Comparison of ENCODE assay signal across 34 mouse cellular contexts in the genomic region with DNA sequence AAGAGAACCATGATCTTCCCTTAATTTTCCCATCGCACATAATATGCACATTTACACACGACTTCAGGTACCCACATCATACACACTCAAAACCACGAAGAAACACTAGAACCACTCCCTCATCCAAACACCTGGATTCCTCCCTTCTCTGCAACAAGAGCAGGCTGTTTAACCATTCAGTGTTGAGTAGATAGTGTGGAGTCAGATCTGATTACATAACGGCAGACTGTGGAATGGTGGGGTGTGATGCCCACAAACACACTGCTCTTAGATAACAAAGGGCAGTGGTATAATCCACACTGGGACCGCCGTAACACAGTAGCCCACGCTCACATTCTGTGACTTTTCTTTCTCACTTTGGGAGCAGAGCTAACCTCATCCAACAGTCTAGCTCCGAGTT. TPM values are rescaled to one million over a fixed set of nuclear protein-coding genes. Genes with fewer than 3 reads are reported as not detected.
DNase-seq lines count a peak whose midpoint lies in the region; ATAC-seq and TF ChIP-seq lines count a peak whose summit lies in the region.
"Had no signal": no experiment of that assay in that cellular context is flagged by ENCODE, and none has a peak within 500 bp of the region (broad histone marks: within the 10 kb centered on the region; RNA-seq: fewer than 3 reads in every experiment).

No protein-coding gene starts in this region.

- H3K79me2 ChIP-seq in MEL (ENCODE audit: control insufficient read depth, insufficient read depth, low read length, poor library complexity) = no peaks in the 10 kb centered on the region

- no peak for TF ChIP-seq CTCF in MEL (IDR thresholded peaks at IDR 0.05 in 2 of 3, conservative IDR thresholded peaks at IDR 0.05 in 1 of 3; ENCODE audit: control insufficient read depth in 1 of 3, insufficient read depth in 1 of 3, low read depth in 2 of 3, low read length in 3 of 3, poor library complexity in 1 of 3, severe bottlenecking in 1 of 3)
- TF ChIP-seq CTCF in lung, postnatal 0 days (IDR thresholded peaks at IDR 0.05) = no peak

- H3K27me3 ChIP-seq in heart, embryonic 15.5 days = no peaks in the 10 kb centered on the region
- H3K27me3 ChIP-seq in MEL (ENCODE audit: control insufficient read depth in 1 of 2, insufficient read depth in 2 of 2, low read length in 2 of 2) = no peaks in the 10 kb centered on the region
- no peaks in the 10 kb centered on the region for H3K27me3 ChIP-seq in liver, embryonic 13.5 days
- H3K27me3 ChIP-seq in lung, postnatal 0 days (replicated peaks; ENCODE audit: insufficient read depth, low read length) = no peaks in the 10 kb centered on the region
- H3K27me3 ChIP-seq: embryonic facial prominence, embryonic 13.5 days; hindbrain, embryonic 15.5 days; kidney, embryonic 15.5 days; limb, embryonic 13.5 days; neural tube, embryonic 12.5 days; Patski had no signal

- DNase-seq in heart, postnatal 36 days = no peak
- peak; percentile 59 for DNase-seq in MEL (ENCODE audit: low read depth, low spot score)
- DNase-seq in liver, embryonic 13.5 days = no peak
- no peak for DNase-seq in left cerebral cortex, postnatal 25 days (ENCODE audit: low spot score in 2 of 2)
- no peak for DNase-seq in lung, postnatal 0 days (ENCODE audit: low spot score)
- DNase-seq: adrenal gland, postnatal 14 days; cerebellum, adult 11 months; cerebellum, adult 9-10 months; forebrain, postnatal 0 days; gastrocnemius, postnatal 10 days; heart, postnatal 10 days; kidney, adult 11 months; kidney, postnatal 36 days; lung, adult 2 months; lung, postnatal 14 days; right cerebral cortex, postnatal 4 days; thymus, adult 18-20 months had no signal

- TF ChIP-seq EP300 in MEL (IDR thresholded peaks at IDR 0.05; ENCODE audit: low read depth in 1 of 2, low read length in 2 of 2) = peak; percentile 74 to 96
- TF ChIP-seq EP300 in lung, postnatal 0 days (IDR thresholded peaks at IDR 0.05) = no peak

- peaks cover 25% of the 10 kb centered on the region for H3K4me1 ChIP-seq in heart, embryonic 15.5 days (replicated peaks)
- peaks cover 31 to 44% of the 10 kb centered on the region in 2 experiments for H3K4me1 ChIP-seq in MEL (ENCODE audit: control insufficient read depth in 1 of 2, insufficient read depth in 2 of 2, low read length in 2 of 2)
- peaks cover 60% of the 10 kb centered on the region for H3K4me1 ChIP-seq in liver, embryonic 13.5 days (replicated peaks)
- peaks cover 3% of the 10 kb centered on the region; the same call in 1 of the 2 replicates for H3K4me1 ChIP-seq in lung, postnatal 0 days (ENCODE audit: insufficient read depth, low read depth, low read length)

- TF ChIP-seq RAD21 in MEL (IDR thresholded peaks at IDR 0.05; ENCODE audit: low read depth, low read length) = no peak

- 0 out of 2 replicates have a peak, but pooled peaks have one; percentile 33 for ATAC-seq in heart, embryonic 15.5 days (replicated peaks; ENCODE audit: insufficient number of reproducible peaks, insufficient read depth, low FRiP score, low read depth)
- peak; percentile 59 for ATAC-seq in liver, embryonic 13.5 days (ENCODE audit: low read depth)
- ATAC-seq in megakaryocyte progenitor cell, adult 5-6 weeks (replicated peaks; ENCODE audit: poor library complexity) = peak; percentile 28
- no peak for ATAC-seq in lung, postnatal 0 days
- ATAC-seq: forebrain, postnatal 0 days; inflammation-experienced regulatory T-cells, adult 6 months; Patski had no signal

- TF ChIP-seq POLR2A in MEL (IDR thresholded peaks at IDR 0.05; ENCODE audit: control insufficient read depth in 1 of 2, insufficient read depth in 1 of 2, low read depth in 1 of 2, low read length in 2 of 2, poor library complexity in 1 of 2) = peak in 1 of 2 experiments; percentile 37; a peak in 1 of 4 replicates

- no peak overlapping the region for H3K4me3 ChIP-seq in heart, embryonic 15.5 days
- H3K4me3 ChIP-seq in MEL (ENCODE audit: control insufficient read depth in 1 of 2, insufficient read depth in 1 of 2, low read depth in 2 of 2, low read length in 2 of 2) = peak overlapping the region in 1 of 2 experiments; percentile 8; a peak in 1 of 4 replicates
- no peak overlapping the region for H3K4me3 ChIP-seq in liver, embryonic 13.5 days (replicated peaks)
- no peak overlapping the region for H3K4me3 ChIP-seq in lung, postnatal 0 days (ENCODE audit: low read depth, low read length)
- H3K4me3 ChIP-seq: embryonic facial prominence, embryonic 13.5 days; heart, embryonic 10.5 days; hindbrain, embryonic 10.5 days; hindbrain, embryonic 15.5 days; kidney, embryonic 15.5 days; layer of hippocampus, adult 2 months; left cerebral cortex, adult 2 months; limb, embryonic 13.5 days; midbrain, embryonic 12.5 days; myocyte; neural tube, embryonic 12.5 days had no signal

- no peak overlapping the region for H3K27ac ChIP-seq in heart, embryonic 15.5 days
- peak overlapping the region; percentile 68 for H3K27ac ChIP-seq in MEL (ENCODE audit: control insufficient read depth, low read depth, low read length)
- peak overlapping the region; percentile 74 for H3K27ac ChIP-seq in liver, embryonic 13.5 days
- H3K27ac ChIP-seq in lung, postnatal 0 days (ENCODE audit: low read length) = no peak overlapping the region
- H3K27ac ChIP-seq: embryonic facial prominence, embryonic 13.5 days; heart, embryonic 10.5 days; hindbrain, embryonic 10.5 days; hindbrain, embryonic 15.5 days; kidney, embryonic 15.5 days; layer of hippocampus, adult 2 months; left cerebral cortex, adult 2 months; limb, embryonic 13.5 days; midbrain, embryonic 12.5 days; neural tube, embryonic 12.5 days; stomach, postnatal 0 days had no signal

- 80% methylated on average over 8 of the region's 8 CpGs for WGBS in heart, embryonic 15.5 days
- 30% methylated on average over 8 of the region's 8 CpGs for WGBS in liver, embryonic 13.5 days (ENCODE audit: insufficient replicate concordance)
- WGBS in lung, postnatal 0 days = 72% methylated on average over 8 of the region's 8 CpGs

- H3K9me3 ChIP-seq in heart, embryonic 15.5 days (replicated peaks) = no peaks in the 10 kb centered on the region
- H3K9me3 ChIP-seq in MEL (replicated peaks; ENCODE audit: insufficient read depth, low read length) = no peaks in the 10 kb centered on the region
- no peaks in the 10 kb centered on the region for H3K9me3 ChIP-seq in liver, embryonic 13.5 days (replicated peaks)
- H3K9me3 ChIP-seq in lung, postnatal 0 days (ENCODE audit: low read length) = no peaks in the 10 kb centered on the region
- H3K9me3 ChIP-seq: embryonic facial prominence, embryonic 13.5 days; heart, embryonic 10.5 days; hindbrain, embryonic 10.5 days; hindbrain, embryonic 15.5 days; kidney, embryonic 15.5 days; limb, embryonic 13.5 days; midbrain, embryonic 12.5 days; neural tube, embryonic 12.5 days had no signal

- no peak overlapping the region for H3K9ac ChIP-seq in heart, embryonic 15.5 days
- peak overlapping the region; percentile 2; the same call in 1 of the 2 replicates for H3K9ac ChIP-seq in MEL (ENCODE audit: control insufficient read depth, low read depth, low read length, poor library complexity, severe bottlenecking)
- H3K9ac ChIP-seq in liver, embryonic 13.5 days = no peak overlapping the region
- H3K9ac ChIP-seq in lung, postnatal 0 days (replicated peaks; ENCODE audit: low read depth) = no peak overlapping the region
- H3K9ac ChIP-seq: embryonic facial prominence, embryonic 13.5 days; forebrain, postnatal 0 days; hindbrain, embryonic 15.5 days; kidney, embryonic 15.5 days; limb, embryonic 13.5 days; midbrain, embryonic 12.5 days; neural tube, embryonic 12.5 days had no signal

- H3K4me2 ChIP-seq in heart, embryonic 15.5 days = no peak overlapping the region
- H3K4me2 ChIP-seq in liver, embryonic 13.5 days = no peak overlapping the region
- H3K4me2 ChIP-seq in lung, postnatal 0 days (replicated peaks; ENCODE audit: low read depth, low read length) = no peak overlapping the region
- H3K4me2 ChIP-seq: embryonic facial prominence, embryonic 13.5 days; hindbrain, embryonic 15.5 days; kidney, embryonic 15.5 days; limb, embryonic 13.5 days; midbrain, embryonic 12.5 days; neural tube, embryonic 12.5 days had no signal

- intact Hi-C loops in heart, postnatal 36 days (cut with DNase I) = loop anchor here (2.0 to 5.0 kb wide), 2 partner anchors 205 to 223 kb away; no protein-coding TSS in a partner anchor
- intact Hi-C loops in left cerebral cortex, postnatal 25 days (cut with DNase I) = no loop called here

- no peaks in the 10 kb centered on the region for H3K36me3 ChIP-seq in heart, embryonic 15.5 days
- peaks cover 0 to 35% of the 10 kb centered on the region in 2 experiments; a peak in 2 of 4 replicates for H3K36me3 ChIP-seq in MEL (ENCODE audit: control insufficient read depth in 1 of 2, insufficient read depth in 2 of 2, low read length in 2 of 2)
- no peaks in the 10 kb centered on the region for H3K36me3 ChIP-seq in liver, embryonic 13.5 days
- H3K36me3 ChIP-seq in lung, postnatal 0 days (ENCODE audit: insufficient read depth, low read length) = no peaks in the 10 kb centered on the region
- H3K36me3 ChIP-seq: embryonic facial prominence, embryonic 13.5 days; G1E; heart, embryonic 10.5 days; hindbrain, embryonic 10.5 days; hindbrain, embryonic 15.5 days; kidney, embryonic 15.5 days; limb, embryonic 13.5 days; midbrain, embryonic 12.5 days; neural tube, embryonic 12.5 days had no signal

TF ChIP-seq in MEL, 35 proteins besides CTCF, POLR2A, EP300 and RAD21 (continues in another document):
- no peak for TF ChIP-seq ELF1 (IDR thresholded peaks at IDR 0.05; ENCODE audit: low read depth, low read length)
- no peak for TF ChIP-seq ZKSCAN1 (IDR thresholded peaks at IDR 0.05; ENCODE audit: low read depth, low read length)
- TF ChIP-seq USF2 (IDR thresholded peaks at IDR 0.05; ENCODE audit: borderline replicate concordance in 1 of 2, insufficient read depth in 1 of 2, low read depth in 1 of 2, low read length in 2 of 2) = no peak
- 0 out of 2 replicates have a peak, but pooled peaks have one; percentile 34 for TF ChIP-seq MXI1 (IDR thresholded peaks at IDR 0.05; ENCODE audit: low read depth, low read length)
- peak; percentile 58; the same call in 1 of the 2 replicates for TF ChIP-seq BHLHE40 (IDR thresholded peaks at IDR 0.05; ENCODE audit: borderline replicate concordance, low read depth, low read length)
- peak; percentile 85 for TF ChIP-seq GATA1 (IDR thresholded peaks at IDR 0.05; ENCODE audit: low read depth, low read length)
- TF ChIP-seq NELFE (IDR thresholded peaks at IDR 0.05; ENCODE audit: low read depth, low read length) = no peak

RNA-seq across cellular contexts. Expression of gene Armc2, which starts 51.5 kb away (rescaled TPM):
- polyA plus RNA-seq in heart, embryonic 15.5 days (2015; fragmentation: Nextera tagmentation; extraction: Ambion mirVana) = 2.3 and 2.4 TPM in 2 replicates
- total RNA-seq in heart, postnatal 36 days (2021) = 10 to 100 TPM in 1 of 2 experiments, 1 to 10 TPM in 1; 9.9 to 11.8 TPM
- total RNA-seq in MEL (2012; rRNA removed) = 0.07 and 0.08 TPM in 2 replicates
- polyA plus RNA-seq in MEL (2012; ENCODE audit: insufficient read depth in 1 of 2, insufficient read length in 2 of 2, low read depth in 1 of 2, low replicate concordance in 2 of 2, missing spikeins in 1 of 2) = under 1 TPM in 1 of 2 experiments, not detected in 1; 0.13 TPM
- 0.23 and 0.25 TPM in 2 replicates for polyA plus RNA-seq in liver, embryonic 13.5 days (2015; fragmentation: Nextera tagmentation; extraction: Ambion mirVana)
- 0.85 and 1.7 TPM in 2 replicates for total RNA-seq in megakaryocyte progenitor cell, adult 5-6 weeks (2015)
- total RNA-seq in megakaryocyte progenitor cell, adult 5-6 weeks (2017) = 0.46 TPM in 1 of 2 replicates, not detected in the other
- total RNA-seq in left cerebral cortex, postnatal 25 days (2021) = 10 to 100 TPM; 14.2 to 15.8 TPM
- 1.1 and 1.4 TPM in 2 replicates for polyA plus RNA-seq in lung, postnatal 0 days (2015; fragmentation: Nextera tagmentation; extraction: Ambion mirVana)
- polyA plus RNA-seq: G1E had no signal

Comparison
In these comparisons a context has a peak if more than half of its experiments do, and no peak if none do; other contexts are left out.
1. H3K27ac ChIP-seq: peak in MEL (single experiment) and liver, embryonic 13.5 days (single experiment); none in heart, embryonic 15.5 days (single experiment) and lung, postnatal 0 days (single experiment).
2. RNA of gene Armc2, which starts 51.5 kb away (total RNA-seq): 14.2 to 15.8 TPM in left cerebral cortex, postnatal 25 days and 9.9 to 11.8 TPM in heart, postnatal 36 days; 0.46 to 1.7 TPM in megakaryocyte progenitor cell, adult 5-6 weeks and 0.07 to 0.08 TPM in MEL; every median in the first group is over 4 times any median in the second.